Mouse (Mus musculus) heart, postnatal 0 days (tissue): Measurements from ENCODE around the gene Prl3c1.
"Not testable (repeated sequence)": the region's sequence is repeated elsewhere in the genome, so short reads cannot be mapped to it uniquely, and the experiment has no call there.

ENCODE experiments used
- CTCF ChIP-seq: IDR thresholded peaks from 2 replicates; pipeline ENCODE4 v1.5.1; 2016; ENCODE audit warnings: antibody characterized with exemption, control low read depth, low read depth
- EP300 ChIP-seq: IDR thresholded peaks from 2 replicates; pipeline ENCODE4 v1.6.1; 2016; ENCODE audit warnings: antibody characterized with exemption, low read depth

DNA sequence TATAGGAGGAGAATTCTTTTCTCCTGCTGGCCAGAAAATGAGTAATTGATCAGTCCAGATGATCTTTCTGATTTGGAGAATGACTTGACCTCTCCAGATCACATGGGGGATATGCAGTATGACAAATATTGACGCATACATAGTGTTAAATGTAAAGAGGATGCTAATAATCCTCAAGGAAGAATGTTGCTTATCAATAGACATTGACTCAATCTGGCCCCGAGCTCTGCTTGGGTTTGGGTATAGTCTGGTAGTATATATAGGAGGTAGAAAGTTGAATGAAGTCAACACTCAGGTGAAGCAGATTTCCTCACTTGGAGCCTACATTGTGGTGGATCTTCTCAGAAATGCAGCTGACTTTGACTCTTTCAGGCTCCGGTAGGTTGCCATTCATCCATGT, 40.0 kb upstream of the Prl3c1 start, which contains the start of gene Prl3d3:
- TF ChIP-seq CTCF, EP300: not testable (repeated sequence)
